Mouse (Mus musculus): ENCODE measurements around the gene Ggps1. TPM values are rescaled to one million over a fixed set of nuclear protein-coding genes. Genes with fewer than 3 reads are reported as not detected.

Ggps1 gene
- polyA plus RNA-seq, 1 experiment from 2014 or later: 55.3 TPM

- Histone ChIP-seq H3K9me3 (replicated peaks) (no peaks in the 10 kb centered on the region), H3K4me3 (replicated peaks) (no peak overlapping the region), H3K27me3 (no peaks in the 10 kb centered on the region), H3K36me3 (peaks cover 78% of the 10 kb centered on the region), H3K4me1 (no peaks in the 10 kb centered on the region), H3K4me2 (no peak overlapping the region), H3K9ac (no peak overlapping the region), H3K27ac (no peak overlapping the region)
- 90% methylated on average over 4 of the region's 4 CpGs for WGBS
- ATAC-seq (replicated peaks; ENCODE audit: low FRiP score): no peak
Observed at GRCm38 (mm10) chr13:14011454-14011995, 51.8 kb downstream of the Ggps1 start.

DNA sequence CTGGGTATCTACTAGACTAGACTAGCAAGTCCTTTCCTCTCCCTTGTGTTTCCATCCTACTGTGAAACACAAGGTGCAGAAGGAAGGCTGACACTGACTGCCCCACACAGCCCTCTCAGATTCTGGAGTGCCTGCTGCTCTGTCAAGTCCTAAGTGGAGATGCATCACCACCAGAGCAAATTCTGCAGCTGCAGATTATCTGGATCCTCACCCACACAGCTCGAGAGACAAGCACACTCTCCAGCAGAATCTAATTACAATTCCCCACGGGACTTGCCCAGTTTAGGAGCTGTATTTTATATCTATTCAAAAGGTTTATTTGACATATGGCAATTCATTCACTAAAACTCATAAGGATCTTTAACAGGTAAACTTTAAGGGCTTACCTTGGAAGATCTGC, 57.2 kb downstream of the Ggps1 start:
- Histone ChIP-seq H3K36me3 (peaks cover 80% of the 10 kb centered on the region), H3K4me3 (replicated peaks) (no peak overlapping the region), H3K27me3 (no peaks in the 10 kb centered on the region), H3K27ac (no peak overlapping the region), H3K4me1 (no peaks in the 10 kb centered on the region), H3K9me3 (replicated peaks) (no peaks in the 10 kb centered on the region), H3K4me2 (no peak overlapping the region), H3K9ac (no peak overlapping the region)
- no peak for ATAC-seq (replicated peaks; ENCODE audit: low FRiP score)
- WGBS: 72% methylated on average over 2 of the region's 2 CpGs

- 83% methylated on average over 5 of the region's 5 CpGs for WGBS
- H3K27me3 ChIP-seq: no peaks in the 10 kb centered on the region
- no peak overlapping the region for H3K9ac ChIP-seq
- no peak for ATAC-seq (replicated peaks; ENCODE audit: low FRiP score)
- H3K9me3 ChIP-seq (replicated peaks): no peaks in the 10 kb centered on the region
- no peaks in the 10 kb centered on the region for H3K4me1 ChIP-seq
- H3K4me2 ChIP-seq: no peak overlapping the region
- H3K36me3 ChIP-seq: peaks cover 86% of the 10 kb centered on the region
- no peak overlapping the region for H3K4me3 ChIP-seq (replicated peaks)
- no peak overlapping the region for H3K27ac ChIP-seq
Observed at GRCm38 (mm10) chr13:14004999-14005398, 58.3 kb downstream of the Ggps1 start.

GRCm38 (mm10) chr13:14004086-14004485, 59.2 kb downstream of the Ggps1 start:
- H3K27ac ChIP-seq: no peak overlapping the region
- no peaks in the 10 kb centered on the region for H3K27me3 ChIP-seq
- H3K9ac ChIP-seq: no peak overlapping the region
- no peaks in the 10 kb centered on the region for H3K4me1 ChIP-seq
- ATAC-seq (replicated peaks; ENCODE audit: low FRiP score): no peak
- WGBS: 76% methylated on average over 4 of the region's 4 CpGs
- H3K36me3 ChIP-seq: peaks cover 89% of the 10 kb centered on the region
- H3K4me2 ChIP-seq: no peak overlapping the region
- H3K9me3 ChIP-seq (replicated peaks): no peaks in the 10 kb centered on the region
- no peak overlapping the region for H3K4me3 ChIP-seq (replicated peaks)

DNA sequence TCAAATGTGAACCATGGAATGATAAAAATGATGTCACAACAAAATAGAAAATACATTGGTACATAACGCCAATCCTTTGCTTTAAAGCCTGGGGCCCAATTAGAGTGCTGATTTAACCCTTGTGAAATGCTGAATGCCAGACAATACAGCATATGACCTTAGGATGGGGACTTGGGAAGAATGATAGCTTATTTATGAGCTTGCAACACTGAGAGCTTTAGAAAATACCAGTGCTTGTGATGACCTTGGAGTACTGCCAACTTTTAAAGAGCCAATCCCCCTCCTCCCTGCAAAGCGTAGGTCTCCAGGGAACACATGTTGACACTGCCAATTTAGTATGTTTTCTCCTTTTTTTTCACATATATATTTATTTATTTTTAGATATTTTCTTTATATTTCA, 60.6 kb downstream of the Ggps1 start:
- Histone ChIP-seq H3K4me3 (replicated peaks) (no peak overlapping the region), H3K27ac (no peak overlapping the region), H3K9me3 (replicated peaks) (no peaks in the 10 kb centered on the region), H3K27me3 (no peaks in the 10 kb centered on the region), H3K36me3 (peaks cover 91% of the 10 kb centered on the region), H3K4me2 (no peak overlapping the region), H3K4me1 (no peaks in the 10 kb centered on the region), H3K9ac (no peak overlapping the region)
- ATAC-seq (replicated peaks; ENCODE audit: low FRiP score): no peak
- WGBS: 64% methylated on average over 2 of the region's 2 CpGs

Other genes with a start within 250 kb of the Ggps1 start
- gene B3galnt2, start 109.0 kb downstream of the Ggps1 start, polyA plus RNA-seq (2015; fragmentation: Nextera tagmentation; extraction: Ambion mirVana): 39.6 and 40.8 TPM in 2 replicates
- gene Tbce, start 23.9 kb downstream of the Ggps1 start, polyA plus RNA-seq (2015; fragmentation: Nextera tagmentation; extraction: Ambion mirVana): 59.1 and 64.3 TPM in 2 replicates
- gene Arid4b, start 256 bp downstream of the Ggps1 start, polyA plus RNA-seq (2015; fragmentation: Nextera tagmentation; extraction: Ambion mirVana): 66.4 and 67.5 TPM in 2 replicates